28 mouse cellular contexts compared by ENCODE assay signal in the genomic region with DNA sequence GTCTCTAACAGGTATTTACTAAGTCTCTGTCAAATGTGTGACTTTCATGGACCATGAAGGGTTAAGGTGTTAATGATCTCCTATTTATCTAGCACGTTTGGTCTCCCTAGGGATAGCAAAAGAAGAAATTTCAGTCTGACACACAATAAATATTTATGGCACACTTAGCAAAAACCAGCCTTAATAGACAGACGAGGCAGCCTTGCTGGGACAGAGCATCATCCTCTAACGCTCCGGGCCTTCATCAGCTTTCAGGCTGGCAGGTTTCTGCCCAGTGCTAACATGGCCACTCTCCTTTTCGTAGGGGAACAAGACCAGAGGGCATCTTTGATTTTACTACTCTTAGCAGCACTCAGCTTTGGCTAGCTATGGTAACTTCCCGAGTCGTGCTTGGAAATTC.
DNase-seq lines count a peak whose midpoint lies in the region; ATAC-seq lines count a peak whose summit lies in the region.
"Had no signal": no experiment of that assay in that cellular context is flagged by ENCODE, and none has a peak within 500 bp of the region (broad histone marks: within the 10 kb centered on the region; RNA-seq: fewer than 3 reads in every experiment).

No protein-coding gene starts in this region.

- no peak overlapping the region for H3K9ac ChIP-seq in heart, embryonic 11.5 days (ENCODE audit: low read depth, low read length)
- no peak overlapping the region for H3K9ac ChIP-seq in neural tube, embryonic 13.5 days
- no peak overlapping the region for H3K9ac ChIP-seq in neural tube, embryonic 15.5 days (replicated peaks)
- H3K9ac ChIP-seq in hindbrain, embryonic 15.5 days: no peak overlapping the region
- no peak overlapping the region for H3K9ac ChIP-seq in midbrain, embryonic 15.5 days
- H3K9ac ChIP-seq: embryonic facial prominence, embryonic 12.5 days; kidney, embryonic 15.5 days; liver, embryonic 14.5 days had no signal

- no peaks in the 10 kb centered on the region for H3K4me1 ChIP-seq in heart, embryonic 11.5 days (ENCODE audit: control insufficient read depth, insufficient read depth, low read length)
- H3K4me1 ChIP-seq in neural tube, embryonic 13.5 days (replicated peaks): peaks cover 33% of the 10 kb centered on the region
- peaks cover 21% of the 10 kb centered on the region for H3K4me1 ChIP-seq in neural tube, embryonic 15.5 days
- H3K4me1 ChIP-seq in hindbrain, embryonic 15.5 days (replicated peaks): peaks cover 32% of the 10 kb centered on the region
- peaks cover 38% of the 10 kb centered on the region for H3K4me1 ChIP-seq in midbrain, embryonic 15.5 days
- H3K4me1 ChIP-seq: embryonic facial prominence, embryonic 12.5 days; heart, embryonic 10.5 days; kidney, embryonic 15.5 days had no signal

- ATAC-seq in heart, embryonic 11.5 days (replicated peaks; ENCODE audit: insufficient number of reproducible peaks, low FRiP score, low TSS enrichment): no peak
- ATAC-seq in neural tube, embryonic 13.5 days (ENCODE audit: low read depth): no peak
- ATAC-seq in neural tube, embryonic 15.5 days (ENCODE audit: low FRiP score): no peak; the same call in 1 of the 2 replicates
- no peak for ATAC-seq in hindbrain, embryonic 15.5 days (ENCODE audit: low FRiP score, low read depth)
- ATAC-seq in midbrain, embryonic 15.5 days (replicated peaks): no peak
- no peak for ATAC-seq in megakaryocyte-erythroid progenitor cell, adult 5-6 weeks (replicated peaks; ENCODE audit: low FRiP score, low TSS enrichment, poor library complexity, severe bottlenecking)

- 76% methylated on average over 7 of the region's 7 CpGs for WGBS in heart, embryonic 11.5 days (ENCODE audit: insufficient replicate concordance)
- WGBS in neural tube, embryonic 13.5 days: 32% methylated on average over 7 of the region's 7 CpGs
- 25% methylated on average over 7 of the region's 7 CpGs for WGBS in neural tube, embryonic 15.5 days
- 43% methylated on average over 7 of the region's 7 CpGs for WGBS in hindbrain, embryonic 15.5 days
- WGBS in midbrain, embryonic 15.5 days: 50% methylated on average over 7 of the region's 7 CpGs

- H3K27ac ChIP-seq in heart, embryonic 11.5 days (ENCODE audit: low read depth, low read length): no peak overlapping the region
- peak overlapping the region; percentile 77 for H3K27ac ChIP-seq in neural tube, embryonic 13.5 days (replicated peaks)
- no peak overlapping the region for H3K27ac ChIP-seq in neural tube, embryonic 15.5 days (replicated peaks)
- H3K27ac ChIP-seq in hindbrain, embryonic 15.5 days (replicated peaks): peak overlapping the region; percentile 69
- H3K27ac ChIP-seq in midbrain, embryonic 15.5 days: peak overlapping the region; percentile 71; the same call in 1 of the 2 replicates
- H3K27ac ChIP-seq: embryonic facial prominence, embryonic 12.5 days; heart, embryonic 10.5 days; kidney, embryonic 15.5 days; liver, embryonic 14.5 days; macrophage had no signal

- DNase-seq in heart, adult 11 months: peak; percentile 53
- no peak for DNase-seq in gastrocnemius, postnatal 36 days
- DNase-seq: adrenal gland, postnatal 36 days; B cell, adult 2 months; cerebellum, adult 2 months; cerebellum, postnatal 25 days; gastrocnemius, postnatal 10 days; heart, postnatal 4 days; kidney, adult 18-20 months; kidney, postnatal 25 days; liver; lung, adult 2 months; lung, postnatal 10 days; right cerebral cortex, adult 18-20 months; spleen, adult 18-20 months; thymus, postnatal 14 days had no signal

- no peak overlapping the region for H3K4me2 ChIP-seq in heart, embryonic 11.5 days
- no peak overlapping the region for H3K4me2 ChIP-seq in neural tube, embryonic 13.5 days
- no peak overlapping the region for H3K4me2 ChIP-seq in neural tube, embryonic 15.5 days
- H3K4me2 ChIP-seq in hindbrain, embryonic 15.5 days: no peak overlapping the region
- no peak overlapping the region for H3K4me2 ChIP-seq in midbrain, embryonic 15.5 days
- H3K4me2 ChIP-seq: embryonic facial prominence, embryonic 12.5 days; kidney, embryonic 15.5 days had no signal

- H3K36me3 ChIP-seq in heart, embryonic 11.5 days (ENCODE audit: control insufficient read depth, insufficient read depth, low read length): no peaks in the 10 kb centered on the region
- no peaks in the 10 kb centered on the region for H3K36me3 ChIP-seq in neural tube, embryonic 13.5 days
- H3K36me3 ChIP-seq in neural tube, embryonic 15.5 days: no peaks in the 10 kb centered on the region
- H3K36me3 ChIP-seq in hindbrain, embryonic 15.5 days: no peaks in the 10 kb centered on the region
- H3K36me3 ChIP-seq in midbrain, embryonic 15.5 days (replicated peaks): no peaks in the 10 kb centered on the region
- H3K36me3 ChIP-seq: embryonic facial prominence, embryonic 12.5 days; heart, embryonic 10.5 days; kidney, embryonic 15.5 days had no signal

- H3K4me3 ChIP-seq in heart, embryonic 11.5 days (ENCODE audit: low read depth, low read length): no peak overlapping the region
- H3K4me3 ChIP-seq in neural tube, embryonic 13.5 days: no peak overlapping the region
- H3K4me3 ChIP-seq in neural tube, embryonic 15.5 days (replicated peaks): no peak overlapping the region
- H3K4me3 ChIP-seq in hindbrain, embryonic 15.5 days: no peak overlapping the region
- no peak overlapping the region for H3K4me3 ChIP-seq in midbrain, embryonic 15.5 days
- H3K4me3 ChIP-seq: embryonic facial prominence, embryonic 12.5 days; heart, embryonic 10.5 days; kidney, embryonic 15.5 days; myocyte had no signal

- no peaks in the 10 kb centered on the region for H3K27me3 ChIP-seq in heart, embryonic 11.5 days (ENCODE audit: control insufficient read depth, insufficient read depth, low read length)
- no peaks in the 10 kb centered on the region for H3K27me3 ChIP-seq in neural tube, embryonic 13.5 days
- no peaks in the 10 kb centered on the region for H3K27me3 ChIP-seq in neural tube, embryonic 15.5 days (replicated peaks)
- no peaks in the 10 kb centered on the region for H3K27me3 ChIP-seq in hindbrain, embryonic 15.5 days
- no peaks in the 10 kb centered on the region for H3K27me3 ChIP-seq in midbrain, embryonic 15.5 days (replicated peaks)
- H3K27me3 ChIP-seq: embryonic facial prominence, embryonic 12.5 days; kidney, embryonic 15.5 days had no signal

- no peaks in the 10 kb centered on the region for H3K9me3 ChIP-seq in heart, embryonic 11.5 days (replicated peaks; ENCODE audit: control insufficient read depth, low read length)
- no peaks in the 10 kb centered on the region for H3K9me3 ChIP-seq in neural tube, embryonic 13.5 days
- H3K9me3 ChIP-seq in neural tube, embryonic 15.5 days (replicated peaks): no peaks in the 10 kb centered on the region
- no peaks in the 10 kb centered on the region for H3K9me3 ChIP-seq in hindbrain, embryonic 15.5 days
- H3K9me3 ChIP-seq in midbrain, embryonic 15.5 days: no peaks in the 10 kb centered on the region
- H3K9me3 ChIP-seq: embryonic facial prominence, embryonic 12.5 days; heart, embryonic 10.5 days; kidney, embryonic 15.5 days had no signal

- intact Hi-C loops in gastrocnemius, postnatal 36 days (cut with DNase I): no loop called here

Comparison
In these comparisons a context has a peak if more than half of its experiments do, and no peak if none do; other contexts are left out.
1. H3K27ac ChIP-seq: peak in neural tube, embryonic 13.5 days (single experiment), hindbrain, embryonic 15.5 days (single experiment) and midbrain, embryonic 15.5 days (single experiment); none in heart, embryonic 11.5 days (single experiment) and neural tube, embryonic 15.5 days (single experiment).